Mouse (Mus musculus): ENCODE data around the gene Nr1h2. TPM values are rescaled to one million over a fixed set of nuclear protein-coding genes. Genes with fewer than 3 reads are reported as not detected.

Nr1h2 gene
- polyA plus RNA-seq, 1 experiment from 2014 or later: 63.7 TPM

GRCm38 (mm10) chr7:44552141-44552908 is 1.4 kb downstream of the Nr1h2 start:
- H3K4me2 ChIP-seq (ENCODE audit: low read depth, low read length): no peak overlapping the region; the same call in 1 of the 2 replicates
- peaks cover 4% of the 10 kb centered on the region; the same call in 1 of the 2 replicates for H3K4me1 ChIP-seq (ENCODE audit: control insufficient read depth, insufficient read depth, low read length)
- H3K4me3 ChIP-seq (ENCODE audit: low read depth, low read length): peak overlapping the region; percentile 90
- H3K27me3 ChIP-seq (ENCODE audit: control insufficient read depth, insufficient read depth, low read length): no peaks in the 10 kb centered on the region
- no peak overlapping the region for H3K9ac ChIP-seq (replicated peaks; ENCODE audit: low read length)
- 82% methylated on average over 31 of the region's 31 CpGs for WGBS
- no peaks in the 10 kb centered on the region for H3K9me3 ChIP-seq (replicated peaks; ENCODE audit: control insufficient read depth, low read length)
- H3K36me3 ChIP-seq (replicated peaks; ENCODE audit: control insufficient read depth, insufficient read depth, low read depth, low read length): no peaks in the 10 kb centered on the region; the same call in 1 of the 2 replicates
- H3K27ac ChIP-seq (replicated peaks; ENCODE audit: low read depth, low read length): no peak overlapping the region
- ATAC-seq (replicated peaks; ENCODE audit: insufficient number of reproducible peaks, low FRiP score, low TSS enrichment, low read depth): 0 out of 2 replicates have a peak, but pooled peaks have one; percentile 17
- DNase-seq (ENCODE audit: low spot score): no peak

- no peak overlapping the region for H3K4me2 ChIP-seq (ENCODE audit: low read depth, low read length)
- H3K9ac ChIP-seq (replicated peaks; ENCODE audit: low read length): no peak overlapping the region
- no peak overlapping the region for H3K4me3 ChIP-seq (ENCODE audit: low read depth, low read length)
- ATAC-seq (replicated peaks; ENCODE audit: insufficient number of reproducible peaks, low FRiP score, low TSS enrichment, low read depth) (no peak), DNase-seq (ENCODE audit: low spot score) (no peak)
- H3K27me3 ChIP-seq (ENCODE audit: control insufficient read depth, insufficient read depth, low read length): no peaks in the 10 kb centered on the region
- no peaks in the 10 kb centered on the region for H3K9me3 ChIP-seq (replicated peaks; ENCODE audit: control insufficient read depth, low read length)
- H3K27ac ChIP-seq (replicated peaks; ENCODE audit: low read depth, low read length): no peak overlapping the region
- H3K4me1 ChIP-seq (ENCODE audit: control insufficient read depth, insufficient read depth, low read length): peaks cover 5% of the 10 kb centered on the region; the same call in 1 of the 2 replicates
- 84% methylated on average over 22 of the region's 22 CpGs for WGBS
- H3K36me3 ChIP-seq (replicated peaks; ENCODE audit: control insufficient read depth, insufficient read depth, low read depth, low read length): no peaks in the 10 kb centered on the region; the same call in 1 of the 2 replicates
Measured at GRCm38 (mm10) chr7:44551731-44552130, 2.0 kb downstream of the Nr1h2 start.

- Histone ChIP-seq H3K4me3 (ENCODE audit: low read depth, low read length) (no peak overlapping the region), H3K9me3 (replicated peaks; ENCODE audit: control insufficient read depth, low read length) (no peaks in the 10 kb centered on the region), H3K27ac (replicated peaks; ENCODE audit: low read depth, low read length) (no peak overlapping the region), H3K27me3 (ENCODE audit: control insufficient read depth, insufficient read depth, low read length) (no peaks in the 10 kb centered on the region), H3K4me1 (ENCODE audit: control insufficient read depth, insufficient read depth, low read length) (peaks cover 5% of the 10 kb centered on the region; the same call in 1 of the 2 replicates), H3K9ac (replicated peaks; ENCODE audit: low read length) (0 out of 2 replicates have a peak overlapping the region, but pooled peaks have one; percentile 9), H3K4me2 (ENCODE audit: low read depth, low read length) (no peak overlapping the region), H3K36me3 (replicated peaks; ENCODE audit: control insufficient read depth, insufficient read depth, low read depth, low read length) (no peaks in the 10 kb centered on the region; the same call in 1 of the 2 replicates)
- ATAC-seq (replicated peaks; ENCODE audit: insufficient number of reproducible peaks, low FRiP score, low TSS enrichment, low read depth) (no peak), DNase-seq (ENCODE audit: low spot score) (no peak)
- 92% methylated on average over 21 of the region's 21 CpGs for WGBS
Measured at GRCm38 (mm10) chr7:44551301-44551700, 2.5 kb downstream of the Nr1h2 start.

- 97% methylated on average over 12 of the region's 12 CpGs for WGBS
- no peak for ATAC-seq (replicated peaks; ENCODE audit: insufficient number of reproducible peaks, low FRiP score, low TSS enrichment, low read depth)
- no peak overlapping the region for H3K4me3 ChIP-seq (ENCODE audit: low read depth, low read length)
Measured at GRCm38 (mm10) chr7:44550409-44550678, 3.4 kb downstream of the Nr1h2 start.

DNA sequence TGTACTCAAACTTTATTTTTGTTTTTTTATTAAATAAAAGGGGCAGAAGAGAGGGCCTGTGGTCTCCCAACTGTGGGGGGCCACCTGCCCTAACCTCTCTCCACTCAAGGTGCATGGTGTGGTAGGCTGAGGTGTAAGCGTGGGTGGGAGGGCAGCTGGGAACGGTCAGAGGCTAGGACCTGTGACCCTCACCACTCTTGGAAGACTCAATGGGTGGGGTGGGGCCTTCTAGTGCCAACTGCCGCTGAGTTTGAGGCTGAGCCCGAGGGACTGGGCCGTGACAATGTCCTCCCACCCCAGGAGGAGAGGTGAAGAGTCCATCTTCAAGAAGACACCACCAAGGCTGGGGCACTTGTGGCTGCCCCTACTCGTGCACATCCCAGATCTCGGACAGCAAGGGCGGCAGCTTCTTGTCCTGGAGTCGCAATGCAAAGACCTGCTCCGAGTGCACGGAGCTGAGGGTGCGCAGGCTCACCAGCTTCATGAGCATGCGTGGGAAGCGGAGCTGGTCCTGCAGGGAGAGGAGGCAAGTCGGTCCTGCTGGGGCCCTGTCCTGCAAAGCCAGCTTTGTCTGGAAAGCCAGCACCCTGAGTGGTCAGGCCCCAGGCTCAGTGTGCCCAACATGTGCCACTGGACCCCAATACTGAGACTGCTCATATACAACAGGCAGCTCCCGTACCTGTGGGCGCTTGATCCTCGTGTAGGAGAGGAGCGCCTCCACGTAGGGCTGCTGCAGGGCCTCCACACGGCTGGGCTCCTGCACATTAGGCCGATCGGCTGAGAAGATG is 3.9 kb downstream of the Nr1h2 start:
- H3K27me3 ChIP-seq (ENCODE audit: control insufficient read depth, insufficient read depth, low read length): no peaks in the 10 kb centered on the region
- no peak overlapping the region for H3K4me3 ChIP-seq (ENCODE audit: low read depth, low read length)
- no peak overlapping the region for H3K4me2 ChIP-seq (ENCODE audit: low read depth, low read length)
- peaks cover 5% of the 10 kb centered on the region; the same call in 1 of the 2 replicates for H3K4me1 ChIP-seq (ENCODE audit: control insufficient read depth, insufficient read depth, low read length)
- H3K36me3 ChIP-seq (replicated peaks; ENCODE audit: control insufficient read depth, insufficient read depth, low read depth, low read length): no peaks in the 10 kb centered on the region; the same call in 1 of the 2 replicates
- no peaks in the 10 kb centered on the region for H3K9me3 ChIP-seq (replicated peaks; ENCODE audit: control insufficient read depth, low read length)
- H3K9ac ChIP-seq (replicated peaks; ENCODE audit: low read length): no peak overlapping the region
- ATAC-seq (replicated peaks; ENCODE audit: insufficient number of reproducible peaks, low FRiP score, low TSS enrichment, low read depth): no peak
- WGBS: 95% methylated on average over 23 of the region's 23 CpGs
- H3K27ac ChIP-seq (replicated peaks; ENCODE audit: low read depth, low read length): no peak overlapping the region
- DNase-seq (ENCODE audit: low spot score): no peak

More at GRCm38 (mm10) chr7:44550409-44550678, 3.4 kb downstream of the Nr1h2 start:
- no peak for DNase-seq (ENCODE audit: low spot score)
- Histone ChIP-seq H3K9me3 (replicated peaks; ENCODE audit: control insufficient read depth, low read length) (no peaks in the 10 kb centered on the region), H3K36me3 (replicated peaks; ENCODE audit: control insufficient read depth, insufficient read depth, low read depth, low read length) (no peaks in the 10 kb centered on the region; the same call in 1 of the 2 replicates), H3K4me2 (ENCODE audit: low read depth, low read length) (no peak overlapping the region), H3K4me1 (ENCODE audit: control insufficient read depth, insufficient read depth, low read length) (peaks cover 5% of the 10 kb centered on the region; the same call in 1 of the 2 replicates), H3K27me3 (ENCODE audit: control insufficient read depth, insufficient read depth, low read length) (no peaks in the 10 kb centered on the region), H3K9ac (replicated peaks; ENCODE audit: low read length) (no peak overlapping the region), H3K27ac (replicated peaks; ENCODE audit: low read depth, low read length) (no peak overlapping the region)

GRCm38 (mm10) chr7:44548497-44549087 is 5.2 kb downstream of the Nr1h2 start, which contains the start of gene Pold1:
Pold1 (minus strand) TSS chr7:44548849.
- H3K9ac ChIP-seq (replicated peaks; ENCODE audit: low read length): peak within 1 kb of the TSS; percentile 72
- peak within 1 kb of the TSS; percentile 63 for H3K4me3 ChIP-seq (ENCODE audit: low read depth, low read length)
- ATAC-seq (replicated peaks; ENCODE audit: insufficient number of reproducible peaks, low FRiP score, low TSS enrichment, low read depth) (peak; percentile 87), DNase-seq (ENCODE audit: low spot score) (peak; percentile 100)
- 0 out of 2 replicates have a peak within 1 kb of the TSS, but pooled peaks have one; percentile 49 for H3K27ac ChIP-seq (replicated peaks; ENCODE audit: low read depth, low read length)
- H3K36me3 ChIP-seq (replicated peaks; ENCODE audit: control insufficient read depth, insufficient read depth, low read depth, low read length): no peaks in the 10 kb centered on the region; the same call in 1 of the 2 replicates
- H3K4me1 ChIP-seq (ENCODE audit: control insufficient read depth, insufficient read depth, low read length): peaks cover 5% of the 10 kb centered on the region; the same call in 1 of the 2 replicates
- H3K4me2 ChIP-seq (ENCODE audit: low read depth, low read length): peak within 1 kb of the TSS; percentile 78
- no peaks in the 10 kb centered on the region for H3K9me3 ChIP-seq (replicated peaks; ENCODE audit: control insufficient read depth, low read length)
- H3K27me3 ChIP-seq (ENCODE audit: control insufficient read depth, insufficient read depth, low read length): no peaks in the 10 kb centered on the region
- under 1% methylated on average over 43 of the region's 43 CpGs for WGBS

- H3K4me2 ChIP-seq (ENCODE audit: low read depth, low read length): peak overlapping the region; percentile 78
- DNase-seq (ENCODE audit: low spot score): no peak
- ATAC-seq (replicated peaks; ENCODE audit: insufficient number of reproducible peaks, low FRiP score, low TSS enrichment, low read depth): no peak
- H3K9me3 ChIP-seq (replicated peaks; ENCODE audit: control insufficient read depth, low read length): no peaks in the 10 kb centered on the region
- H3K9ac ChIP-seq (replicated peaks; ENCODE audit: low read length): peak overlapping the region; percentile 72
- peaks cover 5% of the 10 kb centered on the region; the same call in 1 of the 2 replicates for H3K4me1 ChIP-seq (ENCODE audit: control insufficient read depth, insufficient read depth, low read length)
- H3K27ac ChIP-seq (replicated peaks; ENCODE audit: low read depth, low read length): no peak overlapping the region
- H3K4me3 ChIP-seq (ENCODE audit: low read depth, low read length): peak overlapping the region; percentile 63
- H3K27me3 ChIP-seq (ENCODE audit: control insufficient read depth, insufficient read depth, low read length): no peaks in the 10 kb centered on the region
- H3K36me3 ChIP-seq (replicated peaks; ENCODE audit: control insufficient read depth, insufficient read depth, low read depth, low read length): no peaks in the 10 kb centered on the region; the same call in 1 of the 2 replicates
- 23% methylated on average over 5 of the region's 5 CpGs for WGBS
Measured at GRCm38 (mm10) chr7:44547725-44548124, 6.0 kb downstream of the Nr1h2 start.

All from embryonic facial prominence, embryonic 11.5 days (tissue).